Mouse (Mus musculus): ENCODE measurements around the gene Ttc13. TPM values are rescaled to one million over a fixed set of nuclear protein-coding genes. Genes with fewer than 3 reads are reported as not detected.

Ttc13 gene
- 10 to 100 TPM; 39.3 to 45.5 (median 42.7) TPM for total RNA-seq (2022)

- DNase-seq, result peak; percentile 95
Measured at GRCm38 (mm10) chr8:124721862-124722515, at the start of gene Ttc13, which contains the start of gene Arv1. TSS of gene Ttc13 (minus strand) at chr8:124721983. TSS of gene Arv1 (plus strand) at chr8:124722139.

GRCm38 (mm10) chr8:124763061-124763460 lies 41.3 kb upstream of the Ttc13 start:
- no peak for DNase-seq

DNA sequence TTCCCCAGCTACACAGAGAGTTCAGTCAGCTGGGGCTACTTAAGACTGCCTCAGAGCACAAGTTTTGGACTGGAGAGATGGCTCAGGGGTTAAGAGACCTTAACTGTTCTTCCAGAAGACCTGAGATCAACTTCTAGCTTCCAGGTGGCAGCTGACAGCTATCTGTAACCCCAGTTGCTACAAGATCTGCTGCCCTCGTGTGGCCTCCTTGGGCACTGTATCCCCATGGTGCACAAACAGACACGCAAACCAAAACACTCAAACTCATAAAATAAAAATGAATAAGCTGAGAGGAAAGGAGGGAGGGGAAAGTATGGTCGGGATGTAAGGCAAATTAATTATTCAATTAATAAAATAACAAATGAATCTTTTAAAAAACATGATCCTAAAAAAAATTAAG lies 36.8 kb upstream of the Ttc13 start:
- no peak for DNase-seq

- DNase-seq, result no peak
Measured at GRCm38 (mm10) chr8:124756601-124757000, 34.8 kb upstream of the Ttc13 start.

GRCm38 (mm10) chr8:124756153-124756552 lies 34.4 kb upstream of the Ttc13 start:
- DNase-seq, result no peak

DNA sequence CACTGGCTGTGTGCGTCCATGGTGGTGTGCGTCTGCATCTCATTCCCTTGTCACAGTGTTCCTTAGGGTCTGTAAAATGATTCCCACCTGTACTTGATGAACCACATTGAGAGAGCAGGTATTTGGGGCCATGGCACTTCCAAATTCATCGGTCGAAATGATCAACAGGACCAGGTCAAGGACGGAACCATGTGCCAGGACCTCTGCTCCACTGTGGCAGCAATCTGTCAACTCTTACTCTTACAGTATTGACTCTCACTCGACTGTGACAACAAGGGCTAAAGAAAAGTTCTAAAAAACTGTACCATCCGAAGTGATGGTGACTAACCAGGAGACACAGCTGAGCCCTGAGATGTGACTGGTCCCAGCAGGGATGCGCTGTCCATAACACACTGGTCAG lies 33.7 kb upstream of the Ttc13 start:
- DNase-seq, result no peak

- DNase-seq, result no peak
Measured at GRCm38 (mm10) chr8:124754792-124755190, 33.0 kb upstream of the Ttc13 start.

GRCm38 (mm10) chr8:124754101-124754791 lies 32.5 kb upstream of the Ttc13 start:
- DNase-seq, result no peak

- no peak for DNase-seq
Measured at GRCm38 (mm10) chr8:124752325-124752862, 30.6 kb upstream of the Ttc13 start.

- no peak for DNase-seq
Measured at GRCm38 (mm10) chr8:124751709-124752173, 30.0 kb upstream of the Ttc13 start, which contains the start of gene Fam89a. TSS of gene Fam89a (minus strand) at chr8:124751832.

GRCm38 (mm10) chr8:124751191-124751590 lies 29.4 kb upstream of the Ttc13 start:
- no peak for DNase-seq

- DNase-seq, result no peak
Measured at GRCm38 (mm10) chr8:124746661-124747060, 24.9 kb upstream of the Ttc13 start.

DNA sequence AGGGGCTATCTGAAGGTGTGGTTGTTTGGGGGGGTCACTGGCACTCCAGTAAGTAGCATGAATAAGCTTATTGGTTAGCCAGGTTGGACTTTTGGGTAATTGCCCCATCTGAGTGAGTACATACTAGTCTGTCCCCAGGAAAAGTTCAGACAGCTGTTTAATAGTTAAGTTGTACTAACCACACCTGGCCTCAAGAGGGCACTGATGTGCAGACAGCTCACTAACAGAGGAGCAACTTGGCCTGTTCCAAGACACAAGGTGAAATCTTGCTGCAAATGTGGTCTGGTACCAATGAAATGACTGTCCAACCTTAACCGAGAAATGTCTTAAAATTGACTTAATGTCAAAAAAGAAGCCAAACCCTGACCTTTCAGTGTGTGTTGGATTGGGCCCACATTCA lies 17.5 kb upstream of the Ttc13 start:
- DNase-seq, result no peak

DNA sequence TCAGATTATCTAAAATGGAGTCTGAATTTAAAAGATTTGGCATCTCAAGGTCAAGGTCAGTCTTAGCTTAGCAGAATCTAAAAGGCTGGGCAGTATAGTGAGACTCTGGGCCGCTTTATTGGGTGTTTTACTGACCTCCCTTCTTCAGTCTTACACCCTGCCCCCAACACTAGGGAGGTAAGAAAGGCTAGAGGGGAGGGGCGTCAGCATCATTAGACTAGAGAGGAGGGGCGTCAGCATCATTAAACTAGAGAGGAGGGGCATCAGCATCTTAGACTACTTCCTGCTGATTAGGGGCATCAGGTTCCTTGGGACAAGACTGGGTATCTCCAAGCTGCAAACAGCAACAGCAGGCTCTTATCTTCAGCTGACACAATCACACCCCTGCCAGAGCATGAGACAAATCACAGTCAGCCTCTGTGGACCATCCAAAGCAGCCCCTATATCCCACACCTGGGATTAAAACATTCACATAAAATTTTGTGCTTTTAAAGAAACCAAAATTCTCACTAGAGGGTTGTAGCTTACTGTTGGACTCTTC lies 13.7 kb upstream of the Ttc13 start:
- DNase-seq, result no peak

DNA sequence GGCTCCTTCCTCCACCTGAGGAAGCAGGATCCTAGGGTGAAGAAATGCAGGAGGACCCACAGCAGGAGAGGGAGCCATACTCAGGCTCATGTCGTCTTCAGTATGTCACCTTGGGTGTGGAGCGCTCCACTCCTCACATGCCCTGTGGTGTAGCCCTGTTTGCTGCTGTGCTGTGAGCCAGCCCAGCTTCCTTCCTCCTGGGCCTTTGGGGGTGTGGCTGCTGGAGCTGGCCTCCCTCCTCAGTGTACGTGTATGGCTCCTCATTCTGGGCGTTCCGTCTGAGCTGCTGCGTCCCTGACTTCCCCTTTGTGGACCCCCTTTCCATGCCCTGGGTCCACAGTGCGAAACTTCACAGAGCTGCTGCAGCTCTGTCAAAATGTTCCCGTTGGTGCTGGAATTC lies 11.0 kb upstream of the Ttc13 start:
- DNase-seq, result no peak

DNA sequence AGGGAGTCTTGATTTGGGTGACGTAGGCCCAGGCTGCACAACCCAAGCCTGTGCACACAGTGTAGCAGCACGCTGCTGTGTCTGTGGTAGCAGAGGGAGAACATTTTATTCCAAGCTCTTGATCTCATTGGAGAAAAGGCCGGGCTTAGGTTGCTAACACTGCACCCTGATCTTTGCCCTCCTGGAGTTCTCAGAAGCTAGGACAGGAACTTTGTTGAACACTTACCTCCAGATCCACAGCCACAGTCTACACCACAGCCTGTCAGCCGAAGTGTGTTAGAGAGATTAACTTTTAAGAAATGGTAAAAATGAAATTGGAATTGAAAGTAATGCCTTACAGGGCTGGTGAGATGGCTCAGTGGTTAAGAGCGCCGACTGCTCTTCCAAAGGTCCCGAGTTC lies 2.5 kb upstream of the Ttc13 start:
- DNase-seq, result no peak

GRCm38 (mm10) chr8:124720938-124721861 lies 583 bp downstream of the Ttc13 start:
- no peak for DNase-seq

DNA sequence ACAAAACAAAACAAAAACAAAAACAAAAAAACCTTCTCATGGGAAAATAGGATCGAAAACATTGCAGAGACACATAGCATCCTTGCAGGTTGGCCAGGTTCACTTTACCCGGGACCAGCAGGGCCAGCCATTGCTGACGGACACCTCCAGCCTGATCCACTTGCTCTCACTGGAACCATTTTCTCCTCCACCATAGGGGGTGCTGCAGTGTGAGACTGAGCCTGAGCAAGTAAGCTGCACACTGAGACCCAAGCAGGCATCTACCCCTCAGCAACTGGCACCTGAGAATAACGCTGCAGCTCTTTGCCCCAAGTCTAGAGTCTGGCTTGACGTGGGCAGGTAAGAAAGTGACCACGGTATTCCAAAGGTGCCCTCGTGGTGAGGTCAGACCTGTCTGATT lies 1.6 kb downstream of the Ttc13 start:
- no peak for DNase-seq

DNA sequence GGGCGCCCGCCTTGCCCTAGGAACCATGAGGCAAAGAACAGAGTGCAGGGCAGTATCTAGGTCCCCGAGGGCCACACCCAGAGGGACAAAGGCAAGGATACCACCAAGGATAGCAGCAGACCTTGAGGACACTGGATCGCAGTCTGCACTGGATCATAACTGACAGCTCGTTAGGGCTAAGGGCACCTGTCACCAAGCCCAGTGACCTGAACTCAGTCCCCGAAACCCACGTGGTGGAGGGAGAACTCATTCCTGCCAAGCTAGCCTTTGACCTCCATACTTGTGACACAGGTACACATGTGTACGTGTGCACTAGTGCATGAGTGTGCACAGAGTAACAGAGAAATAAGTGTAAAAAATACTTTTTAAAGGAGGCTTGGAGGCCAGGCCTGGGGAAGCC lies 6.0 kb downstream of the Ttc13 start:
- no peak for DNase-seq

GRCm38 (mm10) chr8:124713207-124713606 lies 8.6 kb downstream of the Ttc13 start:
- DNase-seq, result no peak

- no peak for DNase-seq
Measured at GRCm38 (mm10) chr8:124705823-124706222, 16.0 kb downstream of the Ttc13 start.

- no peak for DNase-seq
Measured at GRCm38 (mm10) chr8:124704376-124704775, 17.4 kb downstream of the Ttc13 start.

All from adrenal gland, adult 8-10 months (tissue).